Mouse (Mus musculus): ENCODE data around the gene Hist1h3e.
"Not testable (repeated sequence)": the region's sequence is repeated elsewhere in the genome, so short reads cannot be mapped to it uniquely, and the experiment has no call there.

The Hist1h3e gene

DNA sequence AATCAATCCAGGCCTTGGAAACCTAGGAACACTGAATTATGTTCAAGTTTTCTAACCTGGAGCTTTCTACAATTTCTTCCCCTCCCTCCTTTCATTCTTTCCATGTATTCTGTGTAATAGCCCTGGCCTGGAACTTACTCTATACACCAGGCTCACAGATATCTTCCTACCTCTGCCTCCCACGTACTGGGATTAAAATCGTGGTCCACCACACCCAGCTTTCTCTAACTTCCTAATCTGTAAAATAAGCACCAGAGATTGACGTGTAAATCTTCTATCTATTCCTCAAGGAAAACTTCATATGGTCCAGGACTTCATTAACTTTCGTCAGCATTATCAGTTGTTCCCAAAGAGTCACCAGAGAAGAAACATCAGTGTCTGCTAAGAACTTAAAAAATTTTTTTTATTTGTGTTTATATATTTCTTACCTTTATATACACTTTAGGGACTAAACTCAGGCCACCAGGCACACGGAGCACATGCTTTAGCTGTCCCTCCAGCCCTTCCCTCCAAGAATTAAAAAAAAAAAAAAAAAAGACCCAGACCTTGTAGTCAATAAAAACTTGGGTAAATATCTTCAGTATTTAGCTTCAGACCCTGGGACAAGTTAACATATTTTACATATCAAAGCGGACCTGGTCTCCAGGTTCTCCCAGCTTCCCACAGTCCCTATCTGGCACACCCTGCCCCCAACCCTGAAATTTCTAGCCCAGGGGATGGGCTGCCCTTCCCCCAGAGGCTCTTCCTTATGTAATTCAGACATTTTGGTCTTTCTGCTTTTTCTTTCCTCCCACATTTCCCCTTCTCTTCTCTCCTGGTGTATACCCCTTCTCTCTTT is 20.3 kb upstream of the Hist1h3e start:
- DNase-seq = no peak

DNA sequence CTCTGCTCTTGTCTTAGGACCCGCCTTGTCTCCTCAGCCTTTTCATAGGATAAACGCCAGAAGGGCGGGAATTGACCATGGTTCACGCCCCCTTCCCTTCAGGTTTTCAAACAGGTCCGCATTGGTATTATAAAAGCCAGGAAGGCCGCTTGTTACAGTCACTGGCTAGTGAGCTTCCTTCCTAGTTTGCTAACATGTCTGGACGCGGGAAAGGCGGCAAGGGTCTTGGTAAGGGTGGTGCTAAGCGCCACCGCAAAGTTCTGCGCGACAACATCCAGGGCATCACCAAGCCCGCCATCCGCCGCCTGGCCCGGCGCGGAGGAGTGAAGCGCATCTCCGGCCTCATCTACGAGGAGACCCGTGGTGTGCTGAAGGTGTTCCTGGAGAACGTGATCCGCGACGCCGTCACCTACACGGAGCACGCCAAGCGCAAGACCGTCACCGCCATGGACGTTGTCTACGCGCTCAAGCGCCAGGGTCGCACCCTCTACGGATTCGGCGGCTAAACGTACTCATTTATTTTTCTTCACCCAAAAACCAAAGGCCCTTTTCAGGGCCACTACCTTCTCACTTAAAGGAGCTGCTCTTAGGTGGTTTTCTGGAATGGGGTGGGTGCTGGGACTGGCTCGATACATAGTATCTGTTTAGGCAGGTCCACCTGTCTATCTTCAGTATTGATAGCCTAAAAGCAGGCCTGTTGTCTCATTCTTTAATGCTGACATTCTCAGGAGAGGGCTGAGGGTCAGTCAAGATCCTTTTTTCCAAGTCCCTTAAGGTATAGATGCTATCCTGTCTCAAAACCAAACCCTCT is 19.4 kb upstream of the Hist1h3e start, which contains the start of gene Hist1h4d:
TSS of gene Hist1h4d (plus strand) at position 191 of the 811 bp plus-strand sequence.
- DNase-seq = peak; percentile 97

DNA sequence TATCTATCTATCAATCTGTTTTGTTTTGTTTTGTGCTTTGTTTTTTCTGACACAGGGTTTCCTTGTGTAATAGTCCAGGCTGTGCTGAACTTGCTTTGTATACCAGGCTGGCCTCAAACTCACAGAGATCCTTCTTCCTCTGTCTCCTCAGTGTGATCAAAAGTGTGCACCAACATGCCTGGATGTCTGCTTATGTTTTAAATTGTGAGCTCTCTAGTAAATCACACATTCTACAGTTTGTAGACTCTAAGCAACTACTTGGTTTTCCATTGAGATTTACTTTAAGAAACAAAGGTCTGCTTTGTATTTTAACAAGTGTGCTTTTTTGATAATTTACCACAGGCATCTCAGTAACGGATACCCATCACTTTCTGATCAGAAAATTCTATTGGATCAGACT is 15.7 kb upstream of the Hist1h3e start:
- DNase-seq = no peak

DNA sequence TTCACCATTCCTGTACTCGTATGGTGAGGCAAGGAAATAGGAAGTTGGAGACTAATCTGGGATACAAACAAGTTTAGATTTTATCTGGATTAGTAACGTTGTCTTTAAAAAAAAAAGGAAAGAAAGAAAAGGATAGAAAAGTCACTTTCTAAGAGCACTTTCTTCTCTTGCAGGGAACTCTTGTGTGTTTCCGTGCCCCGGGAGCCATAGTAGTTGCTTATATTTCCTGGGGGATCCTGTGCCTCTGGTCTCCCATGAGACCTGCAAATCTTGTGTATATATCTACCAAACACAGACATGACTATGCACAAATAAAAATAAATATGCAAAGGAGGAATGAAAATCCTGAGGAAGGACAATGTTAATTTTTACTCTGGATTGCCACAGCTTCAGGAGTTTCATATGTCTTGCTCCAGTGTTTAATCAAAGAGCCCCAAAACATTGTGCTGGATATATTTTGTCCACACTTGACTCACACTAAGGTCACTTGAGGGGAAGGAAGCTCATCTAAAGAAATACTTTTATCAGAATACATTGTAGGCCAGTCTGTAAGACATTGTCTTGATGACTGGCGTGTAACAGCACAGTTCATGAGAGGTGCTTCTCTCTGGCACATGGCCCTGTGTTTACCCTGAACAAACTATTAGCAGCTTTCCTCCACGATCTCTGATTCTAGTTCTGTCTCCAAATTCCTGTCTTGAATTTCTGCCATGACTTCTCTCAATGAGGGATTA is 14.9 kb upstream of the Hist1h3e start:
- DNase-seq = no peak

DNA sequence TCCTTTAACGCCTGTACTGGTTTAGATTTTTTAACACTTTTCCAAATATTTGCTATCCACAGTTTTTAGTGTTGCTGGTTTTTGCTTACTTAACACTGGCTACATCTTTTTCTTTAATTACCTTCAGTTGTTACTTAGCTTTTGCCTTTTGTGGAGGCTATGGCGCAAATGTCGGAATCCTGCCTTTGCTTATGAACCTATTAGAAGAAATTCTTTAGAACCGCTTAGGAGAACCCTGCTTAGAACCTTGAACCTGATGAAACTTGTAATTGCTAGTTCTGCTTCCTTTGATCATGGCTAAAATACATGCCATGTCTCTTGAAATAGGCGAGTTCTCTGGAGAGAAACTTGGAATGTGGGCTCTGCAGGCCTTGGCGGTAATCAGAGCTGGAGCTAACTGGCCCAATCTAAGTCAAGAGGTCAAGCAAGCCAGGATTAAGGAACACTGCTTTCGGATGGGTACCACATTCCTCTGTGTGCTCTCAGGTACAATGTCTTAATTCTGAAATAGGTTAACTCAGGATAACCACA is 14.2 kb upstream of the Hist1h3e start:
- DNase-seq = no peak

DNA sequence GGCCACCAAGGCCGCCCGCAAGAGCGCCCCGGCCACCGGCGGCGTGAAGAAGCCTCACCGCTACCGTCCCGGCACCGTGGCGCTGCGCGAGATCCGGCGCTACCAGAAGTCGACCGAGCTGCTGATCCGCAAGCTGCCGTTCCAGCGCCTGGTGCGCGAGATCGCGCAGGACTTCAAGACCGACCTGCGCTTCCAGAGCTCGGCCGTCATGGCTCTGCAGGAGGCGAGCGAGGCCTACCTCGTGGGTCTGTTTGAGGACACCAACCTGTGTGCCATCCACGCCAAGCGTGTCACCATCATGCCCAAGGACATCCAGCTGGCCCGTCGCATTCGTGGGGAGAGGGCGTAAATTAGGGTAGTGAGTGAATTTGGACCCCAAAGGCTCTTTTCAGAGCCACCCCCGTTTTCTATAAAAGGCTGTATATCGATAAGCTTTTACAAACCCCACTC is 13.7 kb upstream of the Hist1h3e start:
- DNase-seq = not testable (repeated sequence)

DNA sequence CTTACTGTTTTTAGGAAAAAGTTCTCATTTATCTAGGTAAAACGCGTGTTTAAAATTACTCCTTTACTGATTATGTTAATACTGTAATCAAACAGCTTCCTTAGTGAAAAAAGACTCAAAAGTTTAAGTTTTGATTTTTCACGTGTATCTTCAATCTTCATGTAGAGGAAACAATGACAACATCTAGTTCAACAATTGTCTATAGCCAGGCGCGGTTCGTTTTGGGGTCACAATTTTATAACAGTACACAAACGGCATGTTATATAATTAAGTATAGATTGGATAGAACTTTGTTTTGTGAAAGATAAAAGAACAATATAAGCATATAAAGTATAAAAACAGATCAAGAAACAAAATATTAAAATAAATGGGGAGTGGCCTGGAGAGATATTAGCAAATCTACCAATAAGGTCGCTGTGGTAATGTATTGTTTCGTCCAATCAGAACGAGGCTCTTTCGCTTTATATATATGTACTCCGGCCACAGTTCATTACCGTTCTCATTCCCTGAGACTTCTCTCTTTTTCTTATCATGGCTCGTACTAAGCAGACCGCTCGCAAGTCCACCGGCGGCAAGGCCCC is 13.2 kb upstream of the Hist1h3e start, which contains the start of gene Hist1h3d:
TSS of gene Hist1h3d (plus strand) at position 493 of the 581 bp plus-strand sequence.
- no peak for DNase-seq

DNA sequence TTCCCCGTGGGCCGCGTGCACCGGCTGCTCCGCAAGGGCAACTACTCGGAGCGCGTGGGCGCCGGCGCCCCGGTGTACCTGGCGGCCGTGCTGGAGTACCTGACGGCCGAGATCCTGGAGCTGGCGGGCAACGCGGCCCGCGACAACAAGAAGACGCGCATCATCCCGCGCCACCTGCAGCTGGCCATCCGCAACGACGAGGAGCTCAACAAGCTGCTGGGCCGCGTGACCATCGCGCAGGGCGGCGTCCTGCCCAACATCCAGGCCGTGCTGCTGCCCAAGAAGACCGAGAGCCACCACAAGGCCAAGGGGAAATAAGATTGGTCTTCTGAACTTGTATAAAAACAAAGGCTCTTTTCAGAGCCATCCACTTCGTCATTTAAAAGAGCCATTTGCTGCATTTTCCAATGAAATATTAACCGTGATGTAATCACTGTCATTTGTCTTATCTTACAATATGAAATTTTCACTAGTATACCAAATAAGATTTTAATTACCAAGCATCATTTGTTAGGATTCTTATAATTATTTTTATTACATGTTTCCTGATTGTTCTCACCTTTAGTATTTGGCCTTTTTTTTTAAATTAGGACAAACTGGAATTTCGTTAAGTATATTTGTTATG is 12.5 kb upstream of the Hist1h3e start:
- DNase-seq = not testable (repeated sequence)

DNA sequence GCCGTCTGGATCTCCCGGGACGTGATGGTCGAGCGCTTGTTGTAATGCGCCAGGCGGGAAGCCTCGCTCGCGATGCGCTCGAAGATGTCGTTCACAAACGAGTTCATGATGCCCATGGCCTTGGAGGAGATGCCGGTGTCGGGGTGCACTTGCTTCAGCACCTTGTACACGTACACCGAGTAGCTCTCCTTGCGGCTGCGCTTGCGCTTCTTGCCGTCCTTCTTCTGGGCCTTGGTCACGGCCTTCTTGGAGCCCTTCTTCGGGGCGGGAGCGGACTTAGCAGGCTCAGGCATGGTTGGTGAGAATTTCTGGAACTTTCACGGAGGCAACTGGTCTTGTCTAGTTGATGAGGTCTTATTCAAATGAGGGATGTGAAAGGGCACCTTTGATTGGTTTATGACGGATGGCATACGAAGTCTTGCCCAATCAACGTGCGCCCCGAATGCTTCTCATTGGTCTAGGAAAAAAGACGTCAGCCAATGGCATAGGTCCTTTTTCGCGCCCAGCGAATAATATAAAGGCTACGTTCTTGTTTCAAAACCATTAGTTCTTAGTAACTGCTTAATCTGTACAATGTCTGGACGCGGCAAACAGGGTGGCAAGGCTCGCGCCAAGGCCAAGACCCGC is 11.8 kb upstream of the Hist1h3e start, which contains the start of the genes Hist1h2bf and Hist1h2ad:
TSS of gene Hist1h2bf (minus strand) at position 299 of the 627 bp plus-strand sequence.
TSS of gene Hist1h2ad (plus strand) at position 484 of the 627 bp plus-strand sequence.
- DNase-seq = peak; percentile 86

DNA sequence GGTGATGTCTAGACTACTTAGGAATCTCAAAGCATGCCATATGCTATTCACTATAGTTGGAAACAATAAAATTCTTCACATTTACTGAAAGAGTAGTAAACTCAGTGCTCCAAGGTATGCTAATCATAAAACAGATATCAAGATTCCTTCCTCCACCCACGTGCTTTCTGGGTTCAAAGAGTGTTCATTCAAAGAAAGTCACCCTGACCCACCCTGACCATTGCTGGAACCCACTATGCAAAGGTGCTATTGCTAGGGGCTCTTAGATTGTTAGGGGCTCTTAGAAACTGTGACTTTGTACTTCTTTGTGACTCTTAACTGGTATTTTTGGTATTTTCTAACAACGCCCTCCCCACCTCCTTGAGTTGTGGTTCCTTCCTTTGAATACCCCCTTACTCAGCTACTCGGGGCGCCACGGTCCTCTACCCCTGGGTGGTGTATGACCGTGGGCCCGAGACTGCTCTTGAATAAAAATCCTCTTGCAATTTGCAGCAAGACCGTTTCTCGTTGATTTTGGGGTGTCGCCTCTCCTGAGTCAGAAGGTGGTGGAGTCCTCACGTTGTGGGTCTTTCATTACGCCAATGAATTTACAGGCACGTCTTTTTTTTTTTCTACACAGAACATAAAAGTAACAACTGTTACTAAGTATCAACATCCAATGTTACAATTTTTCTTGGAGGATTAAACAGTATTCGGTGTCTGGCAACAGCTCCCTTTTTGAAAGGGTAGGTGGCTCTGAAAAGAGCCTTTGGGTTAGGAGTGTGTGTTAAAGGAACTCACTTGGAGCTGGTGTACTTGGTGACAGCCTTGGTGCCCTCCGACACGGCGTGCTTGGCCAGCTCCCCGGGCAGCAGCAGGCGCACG is 11.1 kb upstream of the Hist1h3e start:
- DNase-seq = not testable (repeated sequence)

DNA sequence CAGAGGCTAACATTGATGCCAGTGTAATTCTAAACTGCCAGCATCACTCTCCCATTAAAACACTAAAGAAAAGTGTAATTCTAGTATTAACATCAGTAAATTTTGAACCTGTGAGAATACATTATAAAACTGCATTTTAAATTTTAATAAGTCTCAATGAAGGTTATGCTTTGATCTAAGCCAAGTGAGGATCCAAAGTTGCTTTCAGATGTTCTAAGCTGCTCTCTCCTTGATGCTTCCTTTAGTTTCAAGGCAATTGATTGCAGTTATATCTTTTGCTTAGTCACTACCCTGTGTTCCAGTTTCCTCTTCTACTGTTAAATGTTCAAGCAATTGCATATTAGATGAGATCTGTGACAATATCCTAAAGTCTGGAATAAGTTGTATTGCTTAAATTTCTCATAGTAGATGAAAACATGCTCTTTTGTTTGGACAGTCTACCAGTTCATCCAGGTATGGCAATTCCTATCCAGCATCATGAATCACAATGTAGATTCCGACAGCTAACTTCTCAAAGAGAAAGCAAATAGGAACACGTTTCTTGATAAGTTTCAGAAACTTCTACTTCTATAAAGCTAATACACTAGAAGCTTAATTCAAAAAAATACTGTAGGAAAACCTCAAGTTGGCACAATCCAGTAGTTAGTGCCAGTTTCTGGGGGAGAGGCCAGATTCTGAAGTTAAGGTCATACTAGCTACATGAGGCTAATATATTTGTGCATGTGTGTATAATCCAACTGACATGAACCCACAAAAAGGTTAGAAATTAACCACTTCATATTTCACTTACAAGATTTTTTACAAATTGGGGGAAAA is 10.3 kb upstream of the Hist1h3e start:
- no peak for DNase-seq

DNA sequence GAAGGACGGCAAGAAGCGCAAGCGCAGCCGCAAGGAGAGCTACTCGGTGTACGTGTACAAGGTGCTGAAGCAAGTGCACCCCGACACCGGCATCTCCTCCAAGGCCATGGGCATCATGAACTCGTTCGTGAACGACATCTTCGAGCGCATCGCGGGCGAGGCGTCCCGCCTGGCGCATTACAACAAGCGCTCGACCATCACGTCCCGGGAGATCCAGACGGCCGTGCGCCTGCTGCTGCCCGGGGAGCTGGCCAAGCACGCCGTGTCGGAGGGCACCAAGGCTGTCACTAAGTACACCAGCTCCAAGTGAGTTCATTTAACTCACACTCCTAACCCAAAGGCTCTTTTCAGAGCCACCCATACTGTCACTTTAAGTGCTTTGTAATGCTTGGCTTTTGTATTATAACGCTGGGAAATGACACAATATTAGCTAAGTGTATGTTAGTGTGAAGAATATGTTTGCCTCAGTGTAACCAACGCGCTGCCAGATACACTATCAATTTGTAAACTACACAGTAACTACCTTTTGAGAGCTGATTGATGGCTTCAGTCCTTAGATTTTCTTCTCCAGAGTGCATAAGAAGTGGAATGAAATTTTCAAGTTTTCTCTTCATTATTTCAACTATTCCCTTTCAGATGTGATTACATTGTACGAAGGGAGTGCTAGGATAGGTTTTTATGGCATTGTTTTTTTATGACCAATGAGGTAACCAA is 9.5 kb upstream of the Hist1h3e start:
- not testable (repeated sequence) for DNase-seq

DNA sequence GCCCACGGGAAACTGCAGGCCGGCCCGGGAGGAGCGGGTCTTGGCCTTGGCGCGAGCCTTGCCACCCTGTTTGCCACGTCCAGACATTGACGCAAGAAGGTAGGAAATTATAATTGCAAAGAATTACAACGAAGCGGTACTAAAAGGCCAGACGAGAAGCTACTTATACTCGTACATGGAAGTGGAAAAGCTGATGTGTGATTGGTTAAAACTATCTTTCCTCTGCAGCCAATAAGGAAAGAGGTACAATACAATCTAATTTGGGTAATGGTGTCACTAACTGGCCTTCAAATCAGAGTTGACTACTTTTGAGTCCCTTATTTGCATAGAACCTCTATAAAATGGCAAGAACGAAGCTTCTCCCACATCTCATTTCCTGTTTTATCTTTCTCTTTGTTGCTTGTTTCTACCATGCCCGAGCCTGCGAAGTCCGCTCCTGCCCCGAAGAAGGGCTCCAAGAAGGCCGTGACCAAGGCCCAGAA is 8.9 kb upstream of the Hist1h3e start, which contains the start of the genes Hist1h2ae and Hist1h2bg:
TSS of gene Hist1h2ae (minus strand) at position 199 of the 482 bp plus-strand sequence.
TSS of gene Hist1h2bg (plus strand) at position 375 of the 482 bp plus-strand sequence.
- DNase-seq = peak; percentile 73

DNA sequence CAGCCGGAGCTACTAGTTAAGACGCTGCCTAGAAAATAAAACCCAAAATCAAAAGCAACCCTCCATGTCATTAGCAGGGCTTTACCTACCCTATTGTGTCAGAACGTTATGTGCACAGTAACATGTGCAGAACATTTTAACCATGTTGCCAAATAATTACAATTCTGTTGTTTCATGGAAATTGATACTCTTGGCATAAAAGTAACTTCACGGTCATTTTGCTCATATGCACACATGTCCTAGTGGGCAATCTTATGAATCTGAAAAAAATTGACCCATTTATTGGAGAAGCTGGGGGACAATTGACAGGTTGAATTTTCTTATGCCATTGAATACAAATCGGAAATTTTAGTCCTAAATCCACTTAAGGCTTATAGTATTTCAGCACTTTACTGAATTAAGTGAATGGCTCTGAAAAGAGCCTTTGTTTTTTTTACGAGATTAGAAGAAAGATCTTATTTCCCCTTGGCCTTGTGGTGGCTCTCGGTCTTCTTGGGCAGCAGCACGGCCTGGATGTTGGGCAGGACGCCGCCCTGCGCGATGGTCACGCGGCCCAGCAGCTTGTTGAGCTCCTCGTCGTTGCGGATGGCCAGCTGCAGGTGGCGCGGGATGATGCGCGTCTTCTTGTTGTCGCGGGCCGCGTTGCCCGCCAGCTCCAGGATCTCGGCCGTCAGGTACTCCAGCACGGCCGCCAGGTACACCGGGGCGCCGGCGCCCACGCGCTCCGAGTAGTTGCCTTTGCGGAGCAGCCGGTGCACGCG is 8.3 kb upstream of the Hist1h3e start:
- not testable (repeated sequence) for DNase-seq

DNA sequence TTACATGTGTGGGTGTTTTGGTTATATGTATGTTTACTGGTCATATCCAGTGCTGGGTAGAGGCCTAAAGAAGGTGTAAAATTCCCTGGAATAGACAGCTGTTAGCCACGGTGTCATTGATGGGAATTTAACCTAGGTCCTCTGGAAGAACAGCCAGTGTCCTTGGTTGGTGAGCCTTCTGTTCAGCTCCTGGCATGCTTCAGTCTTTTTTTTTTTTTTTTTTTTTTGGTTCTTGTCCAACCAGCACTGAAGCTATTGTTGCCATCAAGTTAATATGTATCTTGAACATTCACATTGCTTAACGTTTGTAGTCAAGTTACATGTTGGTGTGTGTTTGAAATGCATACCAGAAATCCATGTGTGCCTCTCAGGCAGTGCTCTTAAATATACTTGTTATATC is 2.3 kb upstream of the Hist1h3e start:
- no peak for DNase-seq

DNA sequence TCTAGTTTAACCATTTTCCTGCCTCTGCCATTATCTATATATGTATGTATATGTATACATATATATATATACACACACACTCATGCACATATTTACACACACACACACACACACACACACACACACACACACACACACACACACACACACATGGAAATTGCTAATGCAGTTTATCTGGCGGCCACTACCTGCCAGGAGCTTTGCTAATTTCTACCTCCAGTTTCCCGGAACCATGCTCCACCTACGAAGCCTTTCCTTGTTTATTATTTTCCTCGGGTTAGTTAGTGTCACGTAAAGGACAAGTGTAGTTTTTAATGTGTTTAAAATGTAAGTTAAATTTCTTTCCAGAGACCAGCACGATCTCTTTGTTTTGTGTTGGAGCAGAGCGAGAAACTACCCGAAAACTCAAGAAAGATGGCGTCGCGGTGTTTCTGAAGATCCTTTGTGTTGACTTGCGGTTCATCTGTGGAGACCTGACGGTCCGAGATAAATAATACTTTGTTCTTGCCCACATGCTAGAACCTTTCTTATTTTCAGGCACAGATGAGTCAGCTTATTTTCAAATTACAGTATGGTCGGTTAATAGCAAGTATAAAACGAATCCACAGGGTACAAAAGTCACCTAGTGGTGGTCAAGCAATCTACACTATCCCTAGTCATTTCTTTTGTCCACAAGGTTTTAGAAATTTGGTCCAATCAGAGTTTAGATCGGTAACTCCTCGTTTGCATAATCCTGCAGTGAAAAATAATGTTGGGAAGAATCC is 712 bp upstream of the Hist1h3e start:
- peak; percentile 60 for DNase-seq

DNA sequence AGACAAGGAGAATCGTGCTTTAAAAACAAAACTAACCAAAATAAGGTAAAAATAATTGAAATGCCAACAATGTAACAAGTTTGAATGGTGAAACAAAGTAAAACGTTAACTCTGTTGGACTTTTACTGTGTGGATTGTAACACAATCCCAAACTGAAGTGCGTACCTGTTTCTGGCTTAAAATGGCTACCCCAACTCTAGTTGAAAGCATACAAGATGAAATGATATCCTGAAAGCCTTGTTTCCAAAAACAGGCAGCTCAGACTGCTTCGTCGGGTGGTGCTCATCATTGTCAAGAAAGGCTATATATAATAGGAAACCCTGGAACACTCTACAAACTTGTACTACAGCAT is 662 bp downstream of the Hist1h3e start:
- not testable (repeated sequence) for DNase-seq

Data from cerebellum, adult 9-11 months (tissue).